Mouse (Mus musculus) v-Abl transformed pro-B cells (cell line): ENCODE results near the gene Olfr923.
"Not testable (repeated sequence)": the region's sequence is repeated elsewhere in the genome, so short reads cannot be mapped to it uniquely, and the experiment has no call there.

Source experiments
- in situ Hi-C, 2 experiments: fragments of 400-800 bp; cut with MboI; formaldehyde crosslinking; loops; one replicate each; pipeline ENCODE4 v1.15.1; 2025; ENCODE audit not compliant: unreplicated experiment in 2 of 2

Olfr923 gene

GRCm38 (mm10) chr9:38826245-38826644, at the start of gene Olfr923:
TSS of gene Olfr923 (plus strand) at chr9:38826545.
- in situ Hi-C loops = no loop called here

GRCm38 (mm10) chr9:38792689-38793088, 33.7 kb upstream of the Olfr923 start:
- in situ Hi-C loops = no loop called here

DNA sequence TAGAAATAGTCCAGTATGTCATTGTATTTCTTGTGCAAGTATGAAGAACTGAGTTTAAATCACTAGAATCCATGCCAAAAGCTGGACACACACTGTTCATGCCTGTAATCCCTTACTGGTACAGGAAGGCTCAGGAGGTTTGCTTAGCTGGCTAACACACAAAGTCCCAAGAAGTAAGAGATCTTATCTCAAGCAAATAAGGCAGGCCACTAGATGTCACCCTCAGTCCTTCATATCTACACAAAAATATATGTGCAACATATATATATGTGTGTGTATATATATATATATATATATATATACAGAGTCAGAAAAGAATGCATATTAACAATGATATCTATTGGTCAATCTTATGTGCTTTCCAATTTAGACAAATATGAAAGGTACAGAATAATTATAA, 20.6 kb upstream of the Olfr923 start:
- in situ Hi-C loops = no loop called here

- in situ Hi-C loops = no loop called here
Measured at GRCm38 (mm10) chr9:38814314-38814713, 12.0 kb upstream of the Olfr923 start, which contains the start of gene Olfr922. TSS of gene Olfr922 (plus strand) at chr9:38814614.

GRCm38 (mm10) chr9:38815458-38815986, 10.8 kb upstream of the Olfr923 start:
- in situ Hi-C loops = no loop called here

- in situ Hi-C loops = no loop called here
Measured at GRCm38 (mm10) chr9:38833027-38833426, 6.7 kb downstream of the Olfr923 start.

DNA sequence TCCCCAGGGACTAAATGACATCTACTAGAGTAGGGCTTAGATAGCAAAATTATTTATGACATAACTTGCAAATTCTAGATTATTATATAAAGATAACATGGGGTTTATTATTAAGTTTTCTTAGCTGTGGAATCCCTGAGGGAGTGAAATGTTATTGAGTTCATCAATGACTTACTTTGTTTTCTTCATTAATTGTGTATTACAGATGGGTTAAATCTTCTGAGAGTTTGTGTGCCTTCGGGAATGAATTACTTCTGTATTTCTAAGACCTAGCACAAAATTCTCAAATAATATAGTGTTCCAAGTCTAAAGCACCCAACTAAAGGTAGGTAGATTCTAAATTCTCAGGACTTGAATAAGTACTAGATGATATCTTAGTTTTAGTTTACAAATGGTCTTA, 17.8 kb downstream of the Olfr923 start, which contains the start of gene Olfr924:
TSS of gene Olfr924 (plus strand) at position 301 of the 400 bp plus-strand sequence.
- in situ Hi-C loops = no loop called here

DNA sequence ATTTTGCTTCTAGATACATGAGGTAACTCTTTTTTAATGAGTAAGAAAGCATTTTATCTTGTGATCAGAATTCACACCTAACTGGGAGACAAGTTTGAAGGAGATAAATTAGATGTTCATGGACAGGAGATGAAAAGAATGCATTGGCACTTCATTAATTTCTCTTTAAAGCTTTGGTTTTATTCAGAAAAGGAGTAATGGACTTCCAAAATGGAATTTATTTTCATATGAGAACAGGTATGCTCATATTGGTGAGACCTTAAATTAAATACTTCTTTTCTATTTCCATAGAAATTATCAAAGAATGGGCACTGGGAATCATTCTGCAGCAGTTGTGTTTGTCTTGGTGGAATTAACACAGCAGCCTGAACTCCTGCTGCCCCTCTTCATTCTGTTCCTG, 28.4 kb downstream of the Olfr923 start, which contains the start of gene Olfr26:
TSS of gene Olfr26 (plus strand) at position 301 of the 400 bp plus-strand sequence.
- in situ Hi-C loops = no loop called here

GRCm38 (mm10) chr9:38874880-38875279, 48.5 kb downstream of the Olfr923 start:
- in situ Hi-C loops = not testable (repeated sequence)

GRCm38 (mm10) chr9:38876826-38877225, 50.5 kb downstream of the Olfr923 start, which contains the start of gene Olfr926:
TSS of gene Olfr926 (plus strand) at chr9:38877126.
- in situ Hi-C loops = no loop called here
